Mouse (Mus musculus) forebrain, postnatal 0 days (tissue): ENCODE measurements around the gene Nell1. TPM values are rescaled to one million over a fixed set of nuclear protein-coding genes. Genes with fewer than 3 reads are reported as not detected.
A peak's percentile ranks its signal among the peaks of the same experiment; 100 is the strongest.

Source experiments
- ATAC-seq: fragments of 200-750 bp; cut with Nextera tagmentation; 2 replicates; pipeline ENCODE4 v1.8.0; 2017; ENCODE audit warnings: mild to moderate bottlenecking, moderate library complexity
- DNase-seq: peaks from one replicate; pipeline ENCODE4 v3.0.0-alpha.2; 2015
- H3K27ac ChIP-seq: fragments of 300-500 bp; sonication (generic); 2 replicates; pipeline ENCODE4 v1.5.1; 2014; ENCODE audit warnings: low read depth, mild to moderate bottlenecking, antibody characterized with exemption, low read length, moderate library complexity, mixed read lengths
- H3K27me3 ChIP-seq: fragments of 300-500 bp; sonication (generic); 2 replicates; pipeline ENCODE4 v1.6.1; 2014; ENCODE audit warnings: mild to moderate bottlenecking, low read length, mixed read lengths; ENCODE audit not compliant: insufficient read depth
- H3K36me3 ChIP-seq: fragments of 300-500 bp; sonication (generic); 2 replicates; pipeline ENCODE4 v1.6.1; 2014; ENCODE audit warnings: mild to moderate bottlenecking, moderate library complexity; ENCODE audit not compliant: insufficient read depth
- H3K4me1 ChIP-seq: fragments of 300-500 bp; sonication (generic); 2 replicates; pipeline ENCODE4 v1.6.1; 2014; ENCODE audit warnings: antibody characterized with exemption; ENCODE audit not compliant: insufficient read depth
- H3K4me2 ChIP-seq: fragments of 300-500 bp; sonication (generic); 2 replicates; pipeline ENCODE4 v1.6.1; 2014; ENCODE audit warnings: low read depth, mild to moderate bottlenecking, moderate library complexity
- H3K4me3 ChIP-seq: fragments of 300-500 bp; sonication (generic); 2 replicates; pipeline ENCODE4 v1.5.1; 2014; ENCODE audit warnings: low read depth, low read length, mixed read lengths
- H3K9ac ChIP-seq: fragments of 300-500 bp; sonication (generic); 2 replicates; pipeline ENCODE4 v1.6.1; 2014; ENCODE audit warnings: mild to moderate bottlenecking
- H3K9me3 ChIP-seq: fragments of 300-500 bp; sonication (generic); 2 replicates; pipeline ENCODE4 v1.6.1; 2016; ENCODE audit warnings: low read length
- CTCF ChIP-seq: sonication (generic); IDR thresholded peaks from 2 replicates; pipeline ENCODE4 v1.5.1; 2016; ENCODE audit warnings: antibody characterized with exemption, control low read depth, low read depth
- WGBS: fragments of 180-500 bp; shearing (Covaris S2); extraction: QIAGEN DNeasy Blood & Tissue Kit; methylation state at CpG from one replicate; pipeline ENCODE4 v1.1.7; 2014; 5-methylcytosine and 5-hydroxymethylcytosine counted together
- polyA plus RNA-seq: library from polyadenylated mRNA; unstranded; fragments of >200 nt; fragmentation: Nextera tagmentation; extraction: Ambion mirVana; gene quantifications from 2 replicates; pipeline ENCODE4 v1.2.1, GENCODE M21; 2015
- total RNA-seq: library from RNA; depleted of rRNA; stranded (reverse); fragments of >200 nt; gene quantifications from 2 replicates; pipeline ENCODE4 v1.2.3, GENCODE M21; 2014

The Nell1 gene
- total and polyA plus RNA-seq, 2 experiments from 2014 or later: 32.6 to 56.3 TPM

DNA sequence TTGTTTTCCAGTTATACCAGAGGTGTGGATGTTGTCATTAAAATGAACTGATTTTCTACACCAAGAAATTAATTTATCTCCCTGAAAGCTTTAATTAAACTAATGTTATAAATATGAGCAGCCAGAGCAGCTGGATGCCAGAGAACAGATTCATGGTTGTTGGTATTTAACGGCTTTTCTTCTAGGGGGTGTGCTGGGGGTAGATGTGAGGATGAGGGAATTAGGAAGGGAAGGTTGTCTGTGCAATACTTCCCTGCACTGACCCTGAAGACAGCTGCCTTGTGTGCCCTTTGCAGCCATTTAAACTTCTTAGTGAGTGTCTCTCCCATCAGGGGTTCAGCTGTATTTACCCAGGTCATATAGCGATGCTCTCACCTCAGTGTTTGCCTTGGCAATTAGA, 176.2 kb downstream of the Nell1 start:
- WGBS: 62% methylated on average over 2 of the region's 2 CpGs
- no peaks in the 10 kb centered on the region for H3K27me3 ChIP-seq
- ATAC-seq (no peak), DNase-seq (no peak)
- H3K27ac ChIP-seq: no peak overlapping the region
- no peaks in the 10 kb centered on the region for H3K36me3 ChIP-seq
- 0 out of 2 replicates have a peak, but pooled peaks cover 3% of the 10 kb centered on the region for H3K4me1 ChIP-seq
- TF ChIP-seq CTCF: no peak
- no peak overlapping the region for H3K4me2 ChIP-seq
- no peak overlapping the region for H3K4me3 ChIP-seq
- no peak overlapping the region for H3K9ac ChIP-seq
- H3K9me3 ChIP-seq: no peaks in the 10 kb centered on the region

DNA sequence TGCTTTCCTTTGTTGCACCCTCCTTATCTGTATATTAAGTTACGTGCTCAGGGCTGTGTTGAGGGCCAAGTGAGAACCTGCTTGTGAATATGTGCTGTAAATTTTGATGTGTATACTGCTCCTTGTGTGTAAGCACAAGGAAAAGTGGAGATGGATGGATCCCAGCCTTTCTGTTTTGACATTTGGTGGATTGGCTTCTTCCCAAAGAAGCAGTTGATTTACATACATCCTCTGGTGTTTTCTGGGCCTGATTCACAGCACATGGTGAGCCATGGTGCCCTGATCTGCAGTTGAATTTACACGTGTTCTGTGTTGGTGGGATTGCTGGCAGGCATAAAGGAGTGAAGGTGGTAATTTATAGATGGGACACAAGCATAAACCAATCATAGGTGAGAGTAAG, 179.0 kb downstream of the Nell1 start:
- WGBS: 44% methylated on average over 2 of the region's 2 CpGs
- H3K9ac ChIP-seq: no peak overlapping the region
- H3K4me3 ChIP-seq: no peak overlapping the region
- ATAC-seq (peak; percentile 80), DNase-seq (peak; percentile 73)
- H3K36me3 ChIP-seq: no peaks in the 10 kb centered on the region
- H3K27me3 ChIP-seq: no peaks in the 10 kb centered on the region
- no peak for TF ChIP-seq CTCF
- no peak overlapping the region for H3K4me2 ChIP-seq
- no peak overlapping the region for H3K27ac ChIP-seq
- 0 out of 2 replicates have a peak, but pooled peaks cover 3% of the 10 kb centered on the region for H3K4me1 ChIP-seq
- H3K9me3 ChIP-seq: no peaks in the 10 kb centered on the region

DNA sequence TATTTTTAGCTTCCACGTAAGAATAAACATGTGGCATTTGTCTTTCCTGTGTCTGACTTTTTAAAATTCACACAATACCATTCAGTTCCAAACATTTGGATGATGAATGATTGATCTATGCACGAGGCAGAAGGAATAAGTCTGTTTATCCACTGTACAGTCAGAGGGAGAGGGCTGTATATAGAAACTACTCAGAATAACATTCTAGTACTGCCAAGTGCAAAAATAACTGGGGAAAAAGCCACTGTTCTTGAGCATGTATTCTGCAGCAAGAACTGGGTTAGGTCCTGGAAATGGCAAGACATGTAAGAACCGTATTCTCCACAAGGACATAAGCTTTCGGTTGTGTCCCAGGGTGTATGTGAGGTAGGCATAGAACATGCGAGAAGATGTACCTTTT, 187.9 kb downstream of the Nell1 start:
- Histone ChIP-seq H3K27me3 (no peaks in the 10 kb centered on the region), H3K9ac (no peak overlapping the region), H3K27ac (no peak overlapping the region), H3K4me1 (no peaks in the 10 kb centered on the region), H3K4me3 (no peak overlapping the region), H3K4me2 (no peak overlapping the region), H3K9me3 (peaks cover 5% of the 10 kb centered on the region; the same call in 1 of the 2 replicates), H3K36me3 (no peaks in the 10 kb centered on the region)
- DNase-seq (peak; percentile 22), ATAC-seq (peak; percentile 71)
- WGBS: 71% methylated on average over 5 of the region's 5 CpGs
- no peak for TF ChIP-seq CTCF

DNA sequence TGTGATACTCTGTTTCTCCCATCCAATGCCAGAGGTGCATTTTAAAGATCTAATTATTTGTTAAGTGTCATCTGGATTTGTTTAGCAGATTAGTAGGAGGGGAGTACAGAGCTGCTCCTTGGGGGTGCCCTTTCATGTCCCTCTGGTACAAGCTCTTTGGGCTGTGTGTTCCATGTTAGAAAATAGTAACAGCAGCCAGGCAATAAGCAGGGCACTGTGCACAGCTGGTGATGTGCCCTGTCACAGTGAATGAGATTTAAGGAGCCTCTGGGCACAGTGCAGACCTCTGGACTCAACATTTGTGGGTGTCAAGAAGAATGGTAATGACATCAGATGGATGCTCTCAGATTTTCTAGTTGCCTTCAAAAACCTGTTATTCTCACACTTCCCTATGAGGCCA, 194.1 kb downstream of the Nell1 start:
- H3K36me3 ChIP-seq: no peaks in the 10 kb centered on the region
- ATAC-seq: no peak
- no peak overlapping the region for H3K4me2 ChIP-seq
- no peak for TF ChIP-seq CTCF
- H3K27ac ChIP-seq: no peak overlapping the region
- H3K9ac ChIP-seq: no peak overlapping the region
- no peak for DNase-seq
- no peaks in the 10 kb centered on the region for H3K4me1 ChIP-seq
- H3K9me3 ChIP-seq: no peaks in the 10 kb centered on the region
- no peaks in the 10 kb centered on the region for H3K27me3 ChIP-seq
- H3K4me3 ChIP-seq: no peak overlapping the region

DNA sequence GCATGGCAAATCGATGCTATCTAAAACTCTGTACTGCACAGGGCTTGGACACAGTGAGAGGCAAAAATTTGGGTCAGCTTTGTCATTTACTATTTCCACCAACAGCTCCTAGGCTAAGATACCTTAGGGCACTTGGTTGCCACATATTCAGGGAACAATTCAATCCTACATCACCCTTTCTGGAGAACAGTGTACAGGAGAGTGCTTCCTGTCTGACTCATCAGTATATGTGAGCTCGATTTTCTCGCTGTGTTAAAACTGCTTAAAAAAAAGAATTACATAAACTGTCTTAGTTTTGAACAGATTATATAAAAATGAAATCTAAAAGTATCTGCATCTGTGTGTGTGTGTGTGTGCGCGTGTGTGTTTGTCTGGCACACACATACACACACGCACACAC, 211.6 kb downstream of the Nell1 start:
- H3K36me3 ChIP-seq: no peaks in the 10 kb centered on the region
- DNase-seq (no peak), ATAC-seq (no peak)
- no peaks in the 10 kb centered on the region for H3K4me1 ChIP-seq
- H3K4me3 ChIP-seq: no peak overlapping the region
- H3K9ac ChIP-seq: no peak overlapping the region
- no peaks in the 10 kb centered on the region for H3K27me3 ChIP-seq
- no peak for TF ChIP-seq CTCF
- no peaks in the 10 kb centered on the region for H3K9me3 ChIP-seq
- WGBS: 87% methylated on average over 6 of the region's 6 CpGs
- no peak overlapping the region for H3K27ac ChIP-seq
- no peak overlapping the region for H3K4me2 ChIP-seq

DNA sequence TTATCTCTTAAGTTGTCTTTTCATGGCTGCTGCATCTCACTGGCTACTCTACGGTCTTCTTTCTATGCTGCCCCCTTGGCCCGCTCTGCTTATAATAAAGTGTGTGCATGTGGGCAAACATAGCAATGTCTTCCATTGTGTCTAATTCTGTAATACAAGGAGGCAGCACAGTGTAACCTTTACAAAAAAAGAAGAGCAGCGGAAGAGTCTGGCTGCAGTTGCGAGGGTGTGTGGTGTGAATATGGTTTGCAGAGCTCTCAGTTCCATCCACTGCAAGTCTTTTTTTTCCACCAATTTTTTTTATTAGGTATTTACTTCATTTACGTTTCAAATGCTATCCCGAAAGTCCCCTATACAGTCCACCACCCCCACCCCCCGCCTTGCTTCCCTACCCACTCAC, 219.3 kb downstream of the Nell1 start:
- WGBS: 86% methylated on average over 7 of the region's 7 CpGs
- no peaks in the 10 kb centered on the region for H3K27me3 ChIP-seq
- no peak for ATAC-seq
- H3K4me3 ChIP-seq: no peak overlapping the region
- H3K4me1 ChIP-seq: no peaks in the 10 kb centered on the region
- H3K27ac ChIP-seq: no peak overlapping the region
- H3K4me2 ChIP-seq: no peak overlapping the region
- H3K36me3 ChIP-seq: no peaks in the 10 kb centered on the region
- TF ChIP-seq CTCF: no peak
- no peak overlapping the region for H3K9ac ChIP-seq
- DNase-seq: no peak
- no peaks in the 10 kb centered on the region for H3K9me3 ChIP-seq

DNA sequence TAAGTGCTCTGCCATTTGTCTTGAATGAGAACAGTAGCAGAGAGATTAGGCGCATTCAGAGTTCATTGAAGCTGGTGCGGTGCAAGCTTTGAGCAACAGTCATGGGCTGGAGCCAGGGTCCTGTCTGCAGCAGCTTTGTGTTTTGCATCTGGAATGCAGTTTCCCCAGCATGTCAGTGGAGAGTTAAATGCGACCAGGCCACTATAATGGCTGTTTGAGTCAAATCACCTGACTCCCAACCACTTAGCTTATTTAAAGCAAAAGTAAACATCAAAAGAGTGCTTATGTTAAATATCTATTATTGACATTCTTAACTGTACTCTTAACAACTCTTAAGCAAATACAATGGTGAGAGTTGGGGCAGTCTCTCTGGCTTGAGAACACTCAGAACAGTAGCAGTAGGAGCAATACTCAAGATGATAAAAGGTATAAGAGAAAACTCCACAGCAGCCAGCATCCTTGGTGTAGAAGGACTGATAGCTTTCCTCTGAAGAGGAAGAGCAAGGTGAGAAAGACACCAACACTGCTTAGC, 220.5 kb downstream of the Nell1 start:
- H3K4me2 ChIP-seq: no peak overlapping the region
- H3K9ac ChIP-seq: no peak overlapping the region
- H3K4me3 ChIP-seq: no peak overlapping the region
- no peaks in the 10 kb centered on the region for H3K9me3 ChIP-seq
- no peaks in the 10 kb centered on the region for H3K4me1 ChIP-seq
- no peak for ATAC-seq
- DNase-seq: no peak
- H3K27ac ChIP-seq: no peak overlapping the region
- no peak for TF ChIP-seq CTCF
- 55% methylated on average over 3 of the region's 3 CpGs for WGBS
- H3K27me3 ChIP-seq: no peaks in the 10 kb centered on the region
- H3K36me3 ChIP-seq: no peaks in the 10 kb centered on the region
